Mouse (Mus musculus) lung, postnatal 0 days (tissue): ENCODE results near the gene Cmas.

Source experiments
- CTCF ChIP-seq: IDR thresholded peaks from 2 replicates; pipeline ENCODE4 v1.5.1; 2016; ENCODE audit warnings: antibody characterized with exemption, mild to moderate bottlenecking
- EP300 ChIP-seq: IDR thresholded peaks from 2 replicates; pipeline ENCODE4 v1.6.1; 2016; ENCODE audit warnings: antibody characterized with exemption, mild to moderate bottlenecking, control low read depth

- no peak for TF ChIP-seq CTCF
- TF ChIP-seq EP300: peak; percentile 57; the same call in 1 of the 2 replicates
Measured at GRCm38 (mm10) chr6:142795655-142796441, 39.4 kb downstream of the Cmas start.
